Mouse (Mus musculus): ENCODE data around the gene Apmap. TPM values are rescaled to one million over a fixed set of nuclear protein-coding genes. Genes with fewer than 3 reads are reported as not detected.
"Not testable (repeated sequence)": the region's sequence is repeated elsewhere in the genome, so short reads cannot be mapped to it uniquely, and the experiment has no call there.

The Apmap gene
- total RNA-seq, 2 experiments from 2014 or later: 22.2 to 39.1 TPM

- no peak for ATAC-seq (ENCODE audit: poor library complexity, severe bottlenecking)
Measured at GRCm38 (mm10) chr2:150623957-150624356, 15.6 kb upstream of the Apmap start.

GRCm38 (mm10) chr2:150621698-150622097 lies 13.3 kb upstream of the Apmap start:
- ATAC-seq (ENCODE audit: poor library complexity, severe bottlenecking): peak; percentile 81

DNA sequence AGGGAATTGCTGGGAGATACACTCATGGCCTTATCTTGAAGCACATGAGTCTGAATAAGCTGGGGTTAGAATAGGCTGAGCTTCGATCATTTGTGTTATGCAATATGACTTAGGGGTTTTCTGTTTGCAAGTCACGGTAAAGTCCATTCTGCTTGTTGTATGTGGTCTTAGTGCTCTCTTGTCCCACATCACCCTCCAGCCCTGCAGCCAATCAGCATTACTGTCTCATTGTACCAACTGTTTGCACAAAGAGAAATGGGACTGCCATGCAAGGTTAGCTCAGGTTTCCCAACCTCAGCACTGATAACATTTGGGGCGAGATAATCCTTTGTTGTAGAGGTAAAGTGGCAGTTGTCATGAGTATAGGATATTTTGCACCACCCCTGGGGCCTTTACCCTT lies 1.7 kb upstream of the Apmap start:
- no peak for ATAC-seq (ENCODE audit: poor library complexity, severe bottlenecking)

DNA sequence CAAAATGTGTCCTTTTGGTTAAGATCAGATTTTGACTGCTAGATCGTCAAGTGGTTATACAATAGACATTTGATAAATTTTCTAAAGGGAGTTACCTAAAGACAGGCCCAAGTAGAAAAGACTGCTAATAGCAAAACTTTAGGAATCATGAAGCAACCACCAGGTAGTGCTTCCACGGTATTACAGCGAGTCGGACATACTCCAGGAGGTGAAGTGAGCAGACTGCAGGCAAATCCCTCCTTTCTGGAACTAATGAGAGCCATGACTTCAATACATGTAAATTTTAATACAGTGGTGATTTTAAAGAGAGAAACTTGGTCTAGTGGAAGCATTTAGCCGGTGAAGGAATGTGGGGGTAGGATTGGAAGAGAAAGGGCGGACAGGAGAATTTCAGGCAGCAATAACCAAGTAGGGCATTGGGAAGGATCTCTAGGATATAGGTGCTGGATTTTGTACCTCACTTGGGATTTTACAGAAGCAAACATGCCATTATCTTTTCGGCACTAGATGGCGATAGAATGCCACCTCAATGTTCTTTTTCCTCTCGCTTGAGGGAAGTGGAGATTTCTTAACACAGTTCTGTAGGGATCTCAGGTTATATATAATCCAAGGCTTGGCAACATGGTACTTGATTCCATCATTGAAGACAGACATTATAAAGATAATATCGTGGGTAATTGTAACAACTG lies 649 bp upstream of the Apmap start:
- ATAC-seq (ENCODE audit: poor library complexity, severe bottlenecking): peak; percentile 64

- no peak for ATAC-seq (ENCODE audit: poor library complexity, severe bottlenecking)
Measured at GRCm38 (mm10) chr2:150607086-150607485, 1.3 kb downstream of the Apmap start.

GRCm38 (mm10) chr2:150604802-150605201 lies 3.6 kb downstream of the Apmap start:
- ATAC-seq (ENCODE audit: poor library complexity, severe bottlenecking): peak; percentile 30

DNA sequence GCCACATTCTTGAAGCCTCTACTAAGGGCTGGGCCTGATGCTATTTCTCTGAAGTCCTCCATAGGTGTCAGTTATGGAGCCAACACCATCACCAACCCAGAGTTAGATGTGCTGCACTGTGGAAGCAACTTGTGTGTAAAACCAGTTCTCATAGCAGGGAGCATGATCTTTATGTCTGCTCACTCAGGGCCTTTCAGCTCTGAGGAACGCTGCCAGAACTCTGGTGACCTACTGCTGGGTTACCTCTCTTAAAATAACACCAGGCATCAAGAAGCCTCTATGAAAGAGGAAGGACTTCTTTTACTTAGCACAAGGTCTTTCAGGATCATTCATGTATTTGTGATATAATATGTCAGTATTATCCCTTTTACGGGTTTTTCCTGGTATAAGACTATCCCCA lies 6.2 kb downstream of the Apmap start:
- no peak for ATAC-seq (ENCODE audit: poor library complexity, severe bottlenecking)

GRCm38 (mm10) chr2:150600263-150600662 lies 8.1 kb downstream of the Apmap start:
- ATAC-seq (ENCODE audit: poor library complexity, severe bottlenecking): no peak

GRCm38 (mm10) chr2:150595411-150596190 lies 12.8 kb downstream of the Apmap start:
- peak; percentile 56; the same call in 1 of the 2 replicates for ATAC-seq (ENCODE audit: poor library complexity, severe bottlenecking)

DNA sequence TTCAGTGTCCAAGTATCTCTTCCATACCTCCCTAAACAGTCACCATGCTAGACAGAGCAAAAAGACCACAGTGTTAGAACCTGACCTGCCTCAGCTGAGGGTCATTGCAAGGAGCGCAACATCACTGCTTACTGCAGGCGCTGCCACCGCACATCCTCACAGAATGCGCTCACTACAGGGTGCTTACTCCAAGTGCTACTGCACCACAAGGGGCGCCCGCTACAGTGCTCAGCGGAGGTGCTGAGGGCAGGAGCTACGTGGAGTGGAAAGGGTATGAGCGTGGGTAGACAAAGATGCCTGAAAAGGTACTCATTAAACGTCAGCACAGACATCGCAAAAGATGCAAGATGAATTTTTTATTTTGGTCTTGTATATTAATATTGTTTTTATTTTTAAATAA lies 19.3 kb downstream of the Apmap start:
- no peak for ATAC-seq (ENCODE audit: poor library complexity, severe bottlenecking)

DNA sequence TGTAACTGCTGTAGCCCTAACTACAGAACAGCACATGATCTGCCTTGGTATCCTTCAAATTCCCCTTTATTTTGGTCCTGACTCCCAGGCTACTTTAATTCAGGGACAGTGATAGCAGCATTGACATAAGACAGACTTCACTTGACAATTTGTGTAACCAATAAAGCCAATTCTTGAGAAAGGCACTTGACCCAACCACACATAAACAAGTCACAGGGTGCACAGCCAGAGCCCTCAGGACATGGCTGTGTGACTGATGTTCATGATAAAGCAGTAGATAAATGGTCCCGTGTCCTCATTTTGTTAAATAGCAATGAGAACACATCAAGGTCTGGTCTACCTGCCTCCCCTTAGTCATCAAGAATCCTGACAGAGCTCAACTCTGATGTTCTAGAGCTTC lies 28.7 kb downstream of the Apmap start:
- no peak for ATAC-seq (ENCODE audit: poor library complexity, severe bottlenecking)

DNA sequence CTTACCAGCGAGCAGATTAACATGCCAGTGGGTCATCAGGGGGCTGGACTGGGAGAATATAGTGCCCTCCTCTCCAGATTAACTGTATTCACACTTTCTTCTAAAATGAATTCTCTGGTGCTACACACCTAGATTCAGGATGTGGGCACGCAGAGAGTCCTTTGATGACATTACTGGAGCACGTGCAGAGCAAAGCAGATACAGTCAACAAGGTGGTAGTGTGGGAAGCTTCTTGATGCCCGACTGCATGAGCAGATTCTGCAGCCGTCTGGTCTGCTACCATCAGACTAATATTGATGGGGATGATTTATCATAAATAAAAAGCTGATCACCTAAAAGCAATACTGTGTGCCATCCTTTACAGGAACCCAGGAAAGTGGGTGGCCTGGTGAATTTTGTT lies 29.8 kb downstream of the Apmap start:
- ATAC-seq (ENCODE audit: poor library complexity, severe bottlenecking): peak; percentile 47

GRCm38 (mm10) chr2:150576256-150576655 lies 32.1 kb downstream of the Apmap start:
- no peak for ATAC-seq (ENCODE audit: poor library complexity, severe bottlenecking)

GRCm38 (mm10) chr2:150572463-150572862 lies 35.9 kb downstream of the Apmap start:
- no peak for ATAC-seq (ENCODE audit: poor library complexity, severe bottlenecking)

- ATAC-seq (ENCODE audit: poor library complexity, severe bottlenecking): no peak
Measured at GRCm38 (mm10) chr2:150570761-150571160, 37.6 kb downstream of the Apmap start.

DNA sequence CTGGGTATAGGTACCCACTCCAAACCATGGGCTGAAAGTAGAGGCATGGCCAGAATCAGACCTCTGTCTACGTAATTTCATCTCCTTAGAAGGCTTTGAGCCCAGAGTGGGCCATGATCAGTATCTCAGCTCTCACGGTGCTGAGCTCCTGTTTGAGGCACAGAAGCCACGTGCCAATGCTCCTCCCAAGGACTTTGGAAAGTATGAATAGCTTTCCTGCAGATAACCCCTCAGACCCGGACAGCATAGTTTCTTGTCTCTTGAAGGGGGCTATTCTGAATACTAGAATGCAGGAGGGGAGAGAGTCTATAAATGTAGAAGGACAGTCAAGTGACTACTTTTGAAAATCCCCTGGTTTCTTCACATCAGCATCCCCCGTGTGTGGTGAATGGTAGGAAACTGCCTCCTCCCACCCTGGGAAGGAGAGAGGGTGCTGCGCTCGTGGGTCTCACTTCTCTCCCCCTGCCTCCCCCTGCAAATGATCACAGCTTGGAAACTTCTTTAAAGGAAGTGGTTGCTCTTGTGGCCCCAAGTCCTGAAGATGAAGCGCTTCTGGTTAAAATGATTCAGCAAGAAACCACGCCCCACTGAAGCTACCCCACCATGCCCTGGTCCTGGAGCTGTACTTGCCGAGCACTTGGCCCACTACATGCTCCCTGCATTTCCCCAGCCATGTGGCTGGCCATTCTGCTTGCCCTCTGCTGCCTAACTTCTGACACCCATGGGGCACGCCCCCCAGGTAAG lies 38.3 kb downstream of the Apmap start, which contains the start of gene Cst7:
Cst7 (plus strand) TSS at position 569 of the 744 bp plus-strand sequence.
- peak; percentile 72 for ATAC-seq (ENCODE audit: poor library complexity, severe bottlenecking)

- peak; percentile 22 for ATAC-seq (ENCODE audit: poor library complexity, severe bottlenecking)
Measured at GRCm38 (mm10) chr2:150567051-150567450, 41.3 kb downstream of the Apmap start.

DNA sequence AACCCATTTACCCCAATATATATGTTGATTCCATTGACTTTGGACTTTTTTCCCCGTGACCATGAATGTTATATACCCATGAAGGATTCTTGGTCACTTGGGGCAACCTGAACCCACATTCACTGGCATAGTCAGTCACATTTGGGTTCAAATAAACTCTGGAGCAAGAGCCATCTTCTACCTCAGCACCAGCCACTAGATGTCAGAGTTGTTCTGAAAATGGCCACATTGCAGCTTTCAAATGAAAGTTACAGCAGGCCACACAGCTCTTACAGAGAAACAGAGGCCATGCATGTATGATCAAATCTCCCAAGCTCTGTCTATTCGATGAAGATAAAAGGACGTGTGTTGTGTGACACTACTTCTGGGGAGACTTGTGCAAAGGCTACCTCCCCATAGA lies 49.8 kb downstream of the Apmap start:
- peak; percentile 96 for ATAC-seq (ENCODE audit: poor library complexity, severe bottlenecking)

DNA sequence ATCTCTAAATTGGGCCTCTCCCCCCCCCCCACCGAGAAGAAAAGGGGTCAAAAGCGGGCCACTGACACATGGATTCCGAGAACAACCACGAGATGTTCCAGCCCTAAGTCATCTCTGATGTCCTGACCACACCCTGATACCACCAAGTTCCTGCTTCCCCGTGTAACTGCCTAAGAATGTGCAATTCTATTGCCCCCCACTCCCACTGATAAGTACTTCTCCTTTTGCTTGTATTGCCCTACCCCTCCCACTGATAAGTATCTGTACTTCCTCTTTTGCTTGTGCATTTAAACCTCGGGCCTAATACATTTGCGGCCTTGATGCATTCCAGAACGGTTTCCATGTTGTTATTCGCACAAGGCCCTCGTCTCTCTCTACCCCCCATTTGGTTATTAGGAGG lies 58.8 kb downstream of the Apmap start:
- ATAC-seq (ENCODE audit: poor library complexity, severe bottlenecking): not testable (repeated sequence)

Data from megakaryocyte, adult 5-6 weeks (primary cell).